Mouse (Mus musculus) stomach, postnatal 0 days (tissue): ENCODE measurements around the gene Cask.

Source experiments
- CTCF ChIP-seq: IDR thresholded peaks from 2 replicates; pipeline ENCODE4 v1.5.1; 2016; ENCODE audit warnings: antibody characterized with exemption, low read depth, mild to moderate bottlenecking, moderate library complexity
- EP300 ChIP-seq: optimal IDR thresholded peaks from 2 replicates; pipeline ENCODE3; 2016; ENCODE audit warnings: antibody characterized with exemption

GRCm38 (mm10) chrX:13492922-13493321 lies 358.2 kb downstream of the Cask start:
- TF ChIP-seq CTCF, result no peak
- TF ChIP-seq EP300, result no peak
